Mouse (Mus musculus): ENCODE measurements around the gene Syna.

- TF ChIP-seq CTCF (IDR thresholded peaks at IDR 0.05; ENCODE audit: control insufficient read depth, insufficient read depth, low read length) = no peak
- TF ChIP-seq POLR2A (IDR thresholded peaks at IDR 0.05; ENCODE audit: borderline replicate concordance, control insufficient read depth, low read depth, low read length) = no peak
These were observed 9.1 kb upstream of the Syna start for GRCm38 (mm10) chr5:134568964-134569491.
